Mouse (Mus musculus) liver, adult 2 months (tissue): ENCODE measurements around the gene Ces5a. TPM values are rescaled to one million over a fixed set of nuclear protein-coding genes. Genes with fewer than 3 reads are reported as not detected.

Experiments used
- DNase-seq: peaks from one replicate; pipeline ENCODE4 v3.0.0-alpha.2; 2011; ENCODE audit warnings: low read depth, low spot score; ENCODE audit errors: extremely low read depth
- H3K27ac ChIP-seq: fragments of 200-500 bp; replicated peaks from 2 replicates; pipeline ENCODE4 v1.5.1; 2012; ENCODE audit warnings: low read depth, mild to moderate bottlenecking, control low read depth, inconsistent platforms, low read length; ENCODE audit not compliant: insufficient read depth
- H3K27me3 ChIP-seq: fragments of 200-500 bp; 2 replicates; pipeline ENCODE4 v1.6.1; 2012; ENCODE audit warnings: mild to moderate bottlenecking, moderate library complexity, low read length, inconsistent platforms; ENCODE audit not compliant: control insufficient read depth, insufficient read depth
- H3K36me3 ChIP-seq: fragments of 200-500 bp; 2 replicates; pipeline ENCODE4 v1.6.1; 2012; ENCODE audit warnings: low read length, inconsistent platforms; ENCODE audit not compliant: control insufficient read depth, insufficient read depth
- H3K4me1 ChIP-seq: fragments of 200-500 bp; 2 replicates; pipeline ENCODE4 v1.6.1; 2011; ENCODE audit warnings: low read length; ENCODE audit not compliant: control insufficient read depth, insufficient read depth
- H3K4me3 ChIP-seq: fragments of 200-500 bp; 2 replicates; pipeline ENCODE4 v1.5.1; 2011; ENCODE audit warnings: low read depth, mild to moderate bottlenecking, control low read depth, low read length, moderate library complexity; ENCODE audit not compliant: insufficient read depth
- H3K79me2 ChIP-seq: fragments of 200-500 bp; 2 replicates; pipeline ENCODE4 v1.6.1; 2012; ENCODE audit warnings: inconsistent platforms, mild to moderate bottlenecking, low read length, moderate library complexity; ENCODE audit not compliant: control insufficient read depth, insufficient read depth
- H3K9ac ChIP-seq: fragments of 200-500 bp; 2 replicates; pipeline ENCODE4 v1.6.1; 2012; ENCODE audit warnings: low read depth, mild to moderate bottlenecking, control low read depth, inconsistent platforms, low read length
- CTCF ChIP-seq: fragments of 200-500 bp; IDR thresholded peaks from 2 replicates; pipeline ENCODE4 v1.5.1; 2011; ENCODE audit warnings: low read depth, low read length, control low read depth
- POLR2A ChIP-seq: fragments of 200-500 bp; IDR thresholded peaks from 2 replicates; pipeline ENCODE4 v1.6.1; 2011; ENCODE audit warnings: low read length, control low read depth; ENCODE audit not compliant: insufficient read depth; ENCODE audit errors: extremely low read depth
- WGBS: fragments of 180-500 bp; shearing (Covaris S2); methylation state at CpG from one replicate; pipeline ENCODE4 v1.1.7; 2018; 5-methylcytosine and 5-hydroxymethylcytosine counted together
- polyA plus RNA-seq: library from polyadenylated mRNA; depleted of rRNA; stranded (reverse); fragments of >200 nt; gene quantifications from 2 replicates; pipeline ENCODE4 v1.2.3, GENCODE M21; 2012
- total RNA-seq: library from RNA; depleted of rRNA; stranded (reverse); fragments of >200 nt; gene quantifications from 2 replicates; pipeline ENCODE4 v1.2.3, GENCODE M21; 2014

The Ces5a gene
- total and polyA plus RNA-seq, 2 experiments: not detected

GRCm38 (mm10) chr8:93569311-93570185 lies 33.9 kb upstream of the Ces5a start:
- peak; percentile 90 for DNase-seq
- no peaks in the 10 kb centered on the region for H3K36me3 ChIP-seq
- no peaks in the 10 kb centered on the region for H3K4me1 ChIP-seq
- TF ChIP-seq POLR2A: no peak
- 47% methylated on average over 13 of the region's 13 CpGs for WGBS
- H3K9ac ChIP-seq: no peak overlapping the region
- peak overlapping the region; percentile 13 for H3K27ac ChIP-seq
- H3K27me3 ChIP-seq: no peaks in the 10 kb centered on the region
- no peak overlapping the region for H3K4me3 ChIP-seq
- H3K79me2 ChIP-seq: no peaks in the 10 kb centered on the region

- no peak overlapping the region for H3K9ac ChIP-seq
- no peaks in the 10 kb centered on the region for H3K4me1 ChIP-seq
- H3K27me3 ChIP-seq: no peaks in the 10 kb centered on the region
- H3K27ac ChIP-seq: no peak overlapping the region
- no peak overlapping the region for H3K4me3 ChIP-seq
- no peak for DNase-seq
- TF ChIP-seq CTCF: no peak
- no peak for TF ChIP-seq POLR2A
- 94% methylated on average over 3 of the region's 3 CpGs for WGBS
- no peaks in the 10 kb centered on the region for H3K36me3 ChIP-seq
- no peaks in the 10 kb centered on the region for H3K79me2 ChIP-seq
These were observed 33.0 kb upstream of the Ces5a start for GRCm38 (mm10) chr8:93568666-93569065.

- no peaks in the 10 kb centered on the region for H3K36me3 ChIP-seq
- H3K9ac ChIP-seq: no peak overlapping the region
- no peaks in the 10 kb centered on the region for H3K79me2 ChIP-seq
- no peaks in the 10 kb centered on the region; the same call in 1 of the 2 replicates for H3K27me3 ChIP-seq
- no peaks in the 10 kb centered on the region for H3K4me1 ChIP-seq
- no peak overlapping the region for H3K4me3 ChIP-seq
- H3K27ac ChIP-seq: no peak overlapping the region
- 86% methylated on average over 9 of the region's 9 CpGs for WGBS
- TF ChIP-seq CTCF (no peak), POLR2A (no peak)
- no peak for DNase-seq
These were observed 31.5 kb upstream of the Ces5a start for GRCm38 (mm10) chr8:93567086-93567485.

GRCm38 (mm10) chr8:93564634-93565033 lies 29.0 kb upstream of the Ces5a start:
- no peak overlapping the region for H3K27ac ChIP-seq
- TF ChIP-seq POLR2A (no peak), CTCF (no peak)

GRCm38 (mm10) chr8:93563551-93563950 lies 27.9 kb upstream of the Ces5a start:
- H3K36me3 ChIP-seq: no peaks in the 10 kb centered on the region
- no peaks in the 10 kb centered on the region for H3K79me2 ChIP-seq
- WGBS: 80% methylated on average over 7 of the region's 7 CpGs

More at GRCm38 (mm10) chr8:93564634-93565033, 29.0 kb upstream of the Ces5a start:
- Histone ChIP-seq H3K4me3 (no peak overlapping the region), H3K36me3 (no peaks in the 10 kb centered on the region), H3K9ac (no peak overlapping the region), H3K79me2 (no peaks in the 10 kb centered on the region), H3K4me1 (no peaks in the 10 kb centered on the region), H3K27me3 (peaks cover 3% of the 10 kb centered on the region; the same call in 1 of the 2 replicates)
- WGBS: 67% methylated on average over 4 of the region's 4 CpGs
- no peak for DNase-seq

More at GRCm38 (mm10) chr8:93563551-93563950, 27.9 kb upstream of the Ces5a start:
- no peak for DNase-seq
- TF ChIP-seq CTCF: no peak
- no peak for TF ChIP-seq POLR2A
- H3K27me3 ChIP-seq: peaks cover 3% of the 10 kb centered on the region; the same call in 1 of the 2 replicates
- H3K9ac ChIP-seq: no peak overlapping the region
- no peak overlapping the region for H3K27ac ChIP-seq
- no peaks in the 10 kb centered on the region for H3K4me1 ChIP-seq
- H3K4me3 ChIP-seq: no peak overlapping the region
